Mouse (Mus musculus) stomach, postnatal 0 days (tissue): ENCODE results near the gene Aldh1a1.

Experiments used
- CTCF ChIP-seq: IDR thresholded peaks from 2 replicates; pipeline ENCODE4 v1.5.1; 2016; ENCODE audit warnings: antibody characterized with exemption, low read depth, mild to moderate bottlenecking, moderate library complexity
- EP300 ChIP-seq: optimal IDR thresholded peaks from 2 replicates; pipeline ENCODE3; 2016; ENCODE audit warnings: antibody characterized with exemption

DNA sequence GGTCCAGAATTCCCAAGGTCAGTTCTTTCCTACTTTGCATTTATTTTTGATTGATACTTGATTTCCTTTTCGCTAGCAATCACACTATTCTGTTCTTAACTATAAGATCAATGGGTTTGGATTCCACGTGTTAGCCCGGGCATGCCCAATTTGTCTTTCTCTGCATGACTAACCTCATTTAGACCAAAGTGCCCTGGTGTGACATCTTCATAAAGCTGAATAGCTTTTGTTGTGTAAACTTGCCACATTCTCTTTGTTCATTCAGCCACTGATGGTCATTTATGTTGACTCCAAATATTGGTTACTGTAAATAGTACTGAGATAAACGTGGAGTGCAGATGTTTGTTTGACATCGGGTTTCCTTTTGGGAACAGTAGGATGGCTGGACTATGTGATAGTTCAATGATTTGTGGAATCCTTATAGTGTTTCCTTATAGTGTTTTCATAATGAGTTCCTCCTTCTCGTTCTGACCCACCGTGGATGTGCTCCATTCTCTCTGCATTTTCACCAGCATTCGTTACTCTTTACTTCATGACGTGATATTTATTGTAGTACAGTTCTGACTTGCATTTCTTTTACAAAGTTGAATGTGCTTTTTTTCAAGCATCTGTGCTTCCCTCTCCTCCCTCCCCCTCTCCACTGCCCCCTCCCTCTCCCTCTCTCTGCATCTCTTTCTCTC lies 14.6 kb downstream of the Aldh1a1 start:
- no peak for TF ChIP-seq CTCF
- TF ChIP-seq EP300, result no peak
